Mouse (Mus musculus): ENCODE data around the gene Rara.

GRCm38 (mm10) chr11:98938701-98939083 lies 11.1 kb downstream of the Rara start:
- TF ChIP-seq POLR2A (IDR thresholded peaks at IDR 0.05; ENCODE audit: insufficient read depth, low read depth, low read length) (no peak), CTCF (IDR thresholded peaks at IDR 0.05) (no peak)

Data from heart, adult 2 months (tissue).